In the genomic region with DNA sequence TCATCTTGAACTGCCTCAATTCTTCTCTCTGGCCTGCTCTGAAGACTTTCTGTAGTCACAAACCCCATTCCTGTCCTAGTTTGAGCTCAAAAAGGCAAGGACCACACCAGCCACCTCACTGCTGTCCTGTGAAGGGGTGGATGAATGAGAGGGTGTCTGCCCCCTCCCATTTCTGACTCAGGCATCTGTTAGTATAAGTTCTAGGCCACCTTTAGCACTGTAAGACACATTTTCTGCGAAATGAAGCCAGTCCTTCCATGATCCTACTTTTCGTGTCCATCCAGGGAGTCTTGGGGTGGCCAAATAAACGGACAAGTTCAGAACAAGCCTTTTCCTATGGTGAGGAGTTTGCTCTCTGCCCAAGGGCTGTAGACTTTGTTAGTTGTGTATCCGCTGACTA, we compare ENCODE assay signal across 8 mouse cellular contexts. TPM values are rescaled to one million over a fixed set of nuclear protein-coding genes. Genes with fewer than 3 reads are reported as not detected.
DNase-seq lines count a peak whose midpoint lies in the region; ATAC-seq and TF ChIP-seq lines count a peak whose summit lies in the region.

A gene (minus strand): TSS at position 326 of the 400 bp plus-strand sequence.

- no peak for DNase-seq in lung, postnatal 10 days
- DNase-seq in heart, adult 2 months: no peak
- DNase-seq in limb, embryonic 11.5 days (ENCODE audit: low spot score): no peak
- DNase-seq in retina, embryonic 14.5 days (ENCODE audit: low spot score): no peak
- DNase-seq in frontal cortex, postnatal 36 days (ENCODE audit: low spot score in 2 of 2): no peak
- no peak for DNase-seq in left cerebral cortex, postnatal 25 days (ENCODE audit: low spot score in 2 of 2)

- H3K27ac ChIP-seq in lung, embryonic 15.5 days: no peak within 1 kb of the TSS
- H3K27ac ChIP-seq in heart, adult 2 months: peak within 1 kb of the TSS; percentile 87
- no peak within 1 kb of the TSS for H3K27ac ChIP-seq in limb, embryonic 11.5 days (replicated peaks; ENCODE audit: low read depth, low read length)
- peak within 1 kb of the TSS; percentile 80 for H3K27ac ChIP-seq in small intestine, adult 2 months (ENCODE audit: insufficient read depth, low read depth, low read length)

- TF ChIP-seq POLR2A in heart, adult 2 months (IDR thresholded peaks at IDR 0.05; ENCODE audit: insufficient read depth, low read depth, low read length): no peak
- TF ChIP-seq POLR2A in small intestine, adult 2 months (IDR thresholded peaks at IDR 0.05; ENCODE audit: low read depth, low read length): no peak

- peaks cover 12% of the 10 kb centered on the region for H3K27me3 ChIP-seq in lung, embryonic 15.5 days
- no peaks in the 10 kb centered on the region for H3K27me3 ChIP-seq in heart, adult 2 months (ENCODE audit: control insufficient read depth, insufficient read depth, low read length)
- H3K27me3 ChIP-seq in limb, embryonic 11.5 days (ENCODE audit: control insufficient read depth, insufficient read depth, low read length): peaks cover 28% of the 10 kb centered on the region
- H3K27me3 ChIP-seq in small intestine, adult 2 months (ENCODE audit: control insufficient read depth, insufficient read depth, low read length): no peaks in the 10 kb centered on the region

- H3K36me3 ChIP-seq in lung, embryonic 15.5 days: no peaks in the 10 kb centered on the region
- no peaks in the 10 kb centered on the region for H3K36me3 ChIP-seq in heart, adult 2 months (ENCODE audit: control insufficient read depth, insufficient read depth, low read length)
- no peaks in the 10 kb centered on the region for H3K36me3 ChIP-seq in limb, embryonic 11.5 days (ENCODE audit: control insufficient read depth, insufficient read depth, low read length)
- H3K36me3 ChIP-seq in small intestine, adult 2 months (ENCODE audit: control insufficient read depth, insufficient read depth, low read length): no peaks in the 10 kb centered on the region

- intact Hi-C loops in heart, adult 2 months (cut with DNase I): loop anchor here (1.0 to 2.0 kb wide), 3 partner anchors 14 to 36 kb away; no protein-coding TSS in a partner anchor
- intact Hi-C loops in left cerebral cortex, postnatal 25 days (cut with DNase I): no loop called here

- no peak for TF ChIP-seq CTCF in heart, adult 2 months (IDR thresholded peaks at IDR 0.05)
- no peak for TF ChIP-seq CTCF in small intestine, adult 2 months (IDR thresholded peaks at IDR 0.05; ENCODE audit: extremely low read depth, insufficient read length, insufficient replicate concordance, low read depth, low read length)

- H3K4me1 ChIP-seq in lung, embryonic 15.5 days: peaks cover 34% of the 10 kb centered on the region
- H3K4me1 ChIP-seq in heart, adult 2 months (ENCODE audit: control insufficient read depth, insufficient read depth, low read length): peaks cover 11% of the 10 kb centered on the region
- H3K4me1 ChIP-seq in limb, embryonic 11.5 days (ENCODE audit: control insufficient read depth, insufficient read depth, low read length): 0 out of 2 replicates have a peak, but pooled peaks cover 11% of the 10 kb centered on the region
- H3K4me1 ChIP-seq in small intestine, adult 2 months (ENCODE audit: control insufficient read depth, insufficient read depth, insufficient read length, low read length): peaks cover 7% of the 10 kb centered on the region; the same call in 1 of the 2 replicates

- peak within 1 kb of the TSS; percentile 52 for H3K4me3 ChIP-seq in lung, embryonic 15.5 days
- H3K4me3 ChIP-seq in heart, adult 2 months: peak within 1 kb of the TSS; percentile 68
- H3K4me3 ChIP-seq in limb, embryonic 11.5 days (ENCODE audit: low read depth, low read length): peak within 1 kb of the TSS; percentile 48
- peak within 1 kb of the TSS; percentile 72 for H3K4me3 ChIP-seq in small intestine, adult 2 months (ENCODE audit: low read depth, low read length)

- TF ChIP-seq EP300 in heart, adult 2 months (IDR thresholded peaks at IDR 0.05; ENCODE audit: insufficient read depth, low read depth, low read length): no peak

- no peak for ATAC-seq in lung, embryonic 15.5 days (ENCODE audit: borderline replicate concordance, extremely low read depth, low FRiP score, low TSS enrichment)
- no peak for ATAC-seq in limb, embryonic 11.5 days (ENCODE audit: insufficient number of reproducible peaks, low FRiP score, low TSS enrichment, low read depth)

- peak within 1 kb of the TSS; percentile 93 for H3K4me2 ChIP-seq in lung, embryonic 15.5 days
- H3K4me2 ChIP-seq in limb, embryonic 11.5 days (ENCODE audit: low read depth, severe bottlenecking): peak within 1 kb of the TSS; percentile 85

- no peaks in the 10 kb centered on the region for H3K9me3 ChIP-seq in lung, embryonic 15.5 days
- H3K9me3 ChIP-seq in limb, embryonic 11.5 days (ENCODE audit: control insufficient read depth, low read length): no peaks in the 10 kb centered on the region

- 62% methylated on average over 4 of the region's 4 CpGs for WGBS in lung, embryonic 15.5 days
- 75% methylated on average over 4 of the region's 4 CpGs for WGBS in heart, adult 2 months
- WGBS in limb, embryonic 11.5 days: 62% methylated on average over 4 of the region's 4 CpGs
- 90% methylated on average over 4 of the region's 4 CpGs for WGBS in small intestine, adult 2 months

- peak within 1 kb of the TSS; percentile 46 for H3K9ac ChIP-seq in lung, embryonic 15.5 days
- peak within 1 kb of the TSS; percentile 88 for H3K9ac ChIP-seq in heart, adult 2 months (ENCODE audit: low read depth, low read length)
- peak within 1 kb of the TSS; percentile 43; the same call in 1 of the 2 replicates for H3K9ac ChIP-seq in limb, embryonic 11.5 days (ENCODE audit: low read length)

- H3K79me2 ChIP-seq in heart, adult 2 months (replicated peaks; ENCODE audit: control insufficient read depth, insufficient read depth, low read length): peaks cover 2% of the 10 kb centered on the region; the same call in 1 of the 2 replicates

RNA-seq across cellular contexts. Expression of the gene that starts here (rescaled TPM):
- 3.9 and 4.9 TPM in 2 replicates for polyA plus RNA-seq in lung, embryonic 15.5 days (2015; fragmentation: Nextera tagmentation; extraction: Ambion mirVana)
- total RNA-seq in heart, adult 2 months (2021): 10 to 100 TPM; 22.3 to 32.6 TPM
- 40.4 and 46.8 TPM in 2 replicates for polyA plus RNA-seq in heart, adult 2 months (2012; rRNA removed)
- 0.40 and 0.88 TPM in 2 replicates for polyA plus RNA-seq in limb, embryonic 11.5 days (2014; fragmentation: Nextera tagmentation; extraction: Ambion mirVana)
- 4.0 and 67.8 TPM in 2 replicates for polyA plus RNA-seq in small intestine, adult 2 months (2012; rRNA removed)
- total RNA-seq in left cerebral cortex, postnatal 25 days (2021): under 1 TPM; 0.71 to 0.85 TPM

Comparison
In these comparisons a context has a peak if more than half of its experiments do, and no peak if none do; other contexts are left out.
1. RNA of the gene that starts here (total RNA-seq): 22.3 to 32.6 TPM in heart, adult 2 months; 0.71 to 0.85 TPM in left cerebral cortex, postnatal 25 days; every median in the first group is over 10 times any median in the second.
2. H3K27ac ChIP-seq: peak in heart, adult 2 months (single experiment) and small intestine, adult 2 months (single experiment); none in lung, embryonic 15.5 days (single experiment) and limb, embryonic 11.5 days (single experiment).
3. Peak in every context shown above with its lines, with median percentiles within 50 percentile points of each other: H3K4me3 ChIP-seq and H3K9ac ChIP-seq.